Mouse (Mus musculus) liver, postnatal 0 days (tissue): ENCODE data around the gene Sumo1.

ENCODE experiments used
- CTCF ChIP-seq: sonication (generic); IDR thresholded peaks from 2 replicates; pipeline ENCODE4 v1.5.1; 2016; ENCODE audit warnings: antibody characterized with exemption, low read depth
- EP300 ChIP-seq: IDR thresholded peaks from 2 replicates; pipeline ENCODE4 v1.6.1; 2016; ENCODE audit warnings: antibody characterized with exemption, low read depth, mild to moderate bottlenecking

DNA sequence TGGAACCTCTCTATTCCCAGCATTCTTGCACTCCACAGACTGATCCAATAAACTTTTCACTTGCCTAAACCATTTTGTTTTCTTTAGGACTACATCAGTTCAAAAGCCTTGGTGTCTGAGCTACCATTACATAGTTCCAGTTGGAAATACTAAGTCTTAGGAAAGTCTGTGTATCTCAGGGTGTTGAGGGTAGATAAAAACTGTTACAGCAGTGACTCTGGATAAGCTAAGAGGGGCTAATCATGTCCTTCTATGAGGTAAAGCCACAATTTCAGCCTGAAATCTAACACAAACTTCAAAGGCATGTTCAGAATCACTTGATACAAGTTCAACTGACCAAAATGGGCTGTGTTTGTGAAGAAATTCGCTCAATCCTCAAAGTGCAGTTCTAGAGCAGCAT lies 34.3 kb downstream of the Sumo1 start:
- TF ChIP-seq EP300: peak; percentile 22; the same call in 1 of the 2 replicates
- no peak for TF ChIP-seq CTCF
